Mouse (Mus musculus) intestine, embryonic 14.5 days (tissue): Measurements from ENCODE around the gene Coa4. TPM values are rescaled to one million over a fixed set of nuclear protein-coding genes. Genes with fewer than 3 reads are reported as not detected.

Source experiments
- ATAC-seq: fragments of 200-750 bp; cut with Nextera tagmentation; replicated peaks from 2 replicates; pipeline ENCODE4 v1.8.0; 2017; ENCODE audit warnings: low read depth, moderate number of reproducible peaks, moderate TSS enrichment, moderate library complexity; ENCODE audit not compliant: low FRiP score, low TSS enrichment
- DNase-seq: peaks from one replicate; pipeline ENCODE4 v3.0.0-alpha.2; 2018; ENCODE audit warnings: low spot score
- H3K27ac ChIP-seq: fragments of 300-500 bp; sonication (generic); 2 replicates; pipeline ENCODE4 v1.5.1; 2014; ENCODE audit warnings: low read depth, mild to moderate bottlenecking, control low read depth
- H3K27me3 ChIP-seq: fragments of 300-500 bp; sonication (generic); replicated peaks from 2 replicates; pipeline ENCODE4 v1.6.1; 2014; ENCODE audit warnings: low read length, control low read depth; ENCODE audit not compliant: control insufficient read depth, insufficient read depth
- H3K36me3 ChIP-seq: fragments of 300-500 bp; sonication (generic); 2 replicates; pipeline ENCODE4 v1.6.1; 2014; ENCODE audit warnings: low read length, control low read depth; ENCODE audit not compliant: control insufficient read depth, insufficient read depth
- H3K4me1 ChIP-seq: fragments of 300-500 bp; sonication (generic); replicated peaks from 2 replicates; pipeline ENCODE4 v1.6.1; 2014; ENCODE audit warnings: low read length, control low read depth, mixed read lengths; ENCODE audit not compliant: control insufficient read depth, insufficient read depth
- H3K4me2 ChIP-seq: fragments of 300-500 bp; sonication (generic); 2 replicates; pipeline ENCODE4 v1.6.1; 2014; ENCODE audit warnings: low read length
- H3K4me3 ChIP-seq: fragments of 300-500 bp; sonication (generic); 2 replicates; pipeline ENCODE4 v1.5.1; 2014; ENCODE audit warnings: low read depth, low read length, control low read depth, mixed read lengths
- H3K9ac ChIP-seq: fragments of 300-500 bp; sonication (generic); 2 replicates; pipeline ENCODE4 v1.6.1; 2014; ENCODE audit warnings: mild to moderate bottlenecking, low read length
- H3K9me3 ChIP-seq: fragments of 300-500 bp; sonication (generic); 2 replicates; pipeline ENCODE4 v1.6.1; 2016; ENCODE audit warnings: low read length, control low read depth; ENCODE audit not compliant: control insufficient read depth
- WGBS: fragments of 180-500 bp; shearing (Covaris S2); extraction: QIAGEN DNeasy Blood & Tissue Kit; methylation state at CpG from one replicate; pipeline ENCODE4 v1.1.7; 2014; 5-methylcytosine and 5-hydroxymethylcytosine counted together
- polyA plus RNA-seq: library from polyadenylated mRNA; unstranded; fragments of >200 nt; fragmentation: Nextera tagmentation; extraction: Ambion mirVana; gene quantifications from 2 replicates; pipeline ENCODE4 v1.2.1, GENCODE M21; 2014

Gene Coa4
- polyA plus RNA-seq, 1 experiment from 2014 or later = 36.9 TPM

GRCm38 (mm10) chr7:100582235-100582634 lies 45.4 kb downstream of the Coa4 start:
- 40% methylated on average over 7 of the region's 7 CpGs for WGBS

GRCm38 (mm10) chr7:100582727-100583236 lies 45.9 kb downstream of the Coa4 start:
- no peaks in the 10 kb centered on the region for H3K36me3 ChIP-seq
- under 1% methylated on average over 31 of the region's 31 CpGs for WGBS
- DNase-seq = peak; percentile 97
- H3K27ac ChIP-seq = peak overlapping the region; percentile 92
- peak overlapping the region; percentile 56 for H3K4me3 ChIP-seq
- ATAC-seq = peak; percentile 95
- peaks cover 5% of the 10 kb centered on the region; the same call in 1 of the 2 replicates for H3K4me1 ChIP-seq
- peak overlapping the region; percentile 88 for H3K9ac ChIP-seq
- no peaks in the 10 kb centered on the region for H3K27me3 ChIP-seq
- no peaks in the 10 kb centered on the region for H3K9me3 ChIP-seq
- peak overlapping the region; percentile 83 for H3K4me2 ChIP-seq

More at GRCm38 (mm10) chr7:100582235-100582634, 45.4 kb downstream of the Coa4 start:
- Histone ChIP-seq H3K9me3 (no peaks in the 10 kb centered on the region), H3K27me3 (no peaks in the 10 kb centered on the region), H3K4me3 (peak overlapping the region; percentile 56), H3K4me1 (peaks cover 5% of the 10 kb centered on the region; the same call in 1 of the 2 replicates), H3K4me2 (peak overlapping the region; percentile 83), H3K9ac (peak overlapping the region; percentile 88), H3K36me3 (no peaks in the 10 kb centered on the region), H3K27ac (no peak overlapping the region)
- DNase-seq = no peak
- ATAC-seq = no peak

DNA sequence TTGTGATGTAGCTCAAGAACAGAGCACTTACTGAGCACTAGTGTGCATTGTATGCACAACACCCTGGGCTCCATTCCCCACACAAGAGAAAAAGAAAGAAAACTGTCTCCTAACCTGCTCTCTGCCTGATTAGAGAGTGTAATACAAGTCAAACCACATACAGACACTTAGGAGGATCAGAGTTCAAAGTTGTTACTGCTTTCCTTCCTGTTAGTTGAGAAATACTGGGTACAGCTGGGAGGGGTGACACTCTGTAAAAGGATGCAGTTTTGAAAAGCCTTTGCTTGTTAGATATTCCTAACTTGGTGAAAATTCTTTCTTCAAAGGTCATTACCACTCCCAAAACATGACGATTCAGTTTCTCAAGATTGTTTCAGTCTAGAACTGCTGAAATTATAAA lies 52.9 kb downstream of the Coa4 start:
- no peaks in the 10 kb centered on the region for H3K4me1 ChIP-seq
- H3K9ac ChIP-seq = no peak overlapping the region
- no peaks in the 10 kb centered on the region for H3K9me3 ChIP-seq
- ATAC-seq (no peak), DNase-seq (no peak)
- no peaks in the 10 kb centered on the region for H3K27me3 ChIP-seq
- H3K27ac ChIP-seq = no peak overlapping the region
- H3K4me2 ChIP-seq = no peak overlapping the region
- WGBS = 65% methylated on average over 1 of the region's 1 CpGs
- no peak overlapping the region for H3K4me3 ChIP-seq
- H3K36me3 ChIP-seq = no peaks in the 10 kb centered on the region

Other genes with a start within 250 kb of the Coa4 start
- 23.6 and 25.4 TPM in 2 replicates for gene C2cd3, start 164.8 kb upstream of the Coa4 start, polyA plus RNA-seq
- 55.0 and 55.9 TPM in 2 replicates for gene Ppme1, start 164.8 kb upstream of the Coa4 start, polyA plus RNA-seq
- gene Ucp3, start 64.1 kb upstream of the Coa4 start, polyA plus RNA-seq = not detected in 2 replicates
- gene Ucp2, start 43.7 kb upstream of the Coa4 start, polyA plus RNA-seq = 157 and 179 TPM in 2 replicates
- gene Dnajb13, start 22.1 kb upstream of the Coa4 start, polyA plus RNA-seq = 0.24 and 0.26 TPM in 2 replicates
- 118 and 121 TPM in 2 replicates for gene Rab6a, start 70.3 kb downstream of the Coa4 start, polyA plus RNA-seq
- gene Mrpl48, start 71.2 kb downstream of the Coa4 start, polyA plus RNA-seq = 89.4 and 94.6 TPM in 2 replicates
- gene Plekhb1, start 125.3 kb downstream of the Coa4 start, polyA plus RNA-seq = 16.2 and 19.1 TPM in 2 replicates
- 42.9 and 46.1 TPM in 2 replicates for gene Fam168a, start 169.6 kb downstream of the Coa4 start, polyA plus RNA-seq